In genomic region chr7:97765181-97765962, GRCm38 (mm10) we compare ENCODE assay signal across 9 mouse cellular contexts. TPM values are rescaled to one million over a fixed set of nuclear protein-coding genes. Genes with fewer than 3 reads are reported as not detected.
DNase-seq lines count a peak whose midpoint lies in the region; ATAC-seq and TF ChIP-seq lines count a peak whose summit lies in the region.
"Had no signal": no experiment of that assay in that cellular context is flagged by ENCODE, and none has a peak within 500 bp of the region (broad histone marks: within the 10 kb centered on the region; RNA-seq: fewer than 3 reads in every experiment).

No protein-coding gene starts in this region.

- ATAC-seq in forebrain, embryonic 15.5 days (replicated peaks) = no peak

- 0 out of 2 replicates have a peak overlapping the region, but pooled peaks have one; percentile 1 for H3K27ac ChIP-seq in layer of hippocampus, adult 2 months
- H3K27ac ChIP-seq in forebrain, embryonic 15.5 days (replicated peaks) = no peak overlapping the region

- H3K79me2 ChIP-seq in myocyte (ENCODE audit: control insufficient read depth, insufficient read depth) = no peaks in the 10 kb centered on the region

- no peaks in the 10 kb centered on the region for H3K27me3 ChIP-seq in myocyte (ENCODE audit: control insufficient read depth, insufficient read depth, insufficient read length)
- no peaks in the 10 kb centered on the region for H3K27me3 ChIP-seq in forebrain, embryonic 15.5 days

- H3K4me1 ChIP-seq in forebrain, embryonic 15.5 days = no peaks in the 10 kb centered on the region

- no peak overlapping the region for H3K4me3 ChIP-seq in layer of hippocampus, adult 2 months
- H3K4me3 ChIP-seq in myocyte = no peak overlapping the region
- no peak overlapping the region for H3K4me3 ChIP-seq in forebrain, embryonic 15.5 days

- no peak overlapping the region for H3K9ac ChIP-seq in forebrain, embryonic 15.5 days (replicated peaks)

- H3K36me3 ChIP-seq in myocyte (ENCODE audit: control insufficient read depth, insufficient read depth) = no peaks in the 10 kb centered on the region
- H3K36me3 ChIP-seq in forebrain, embryonic 15.5 days = no peaks in the 10 kb centered on the region

- no peak overlapping the region for H3ac ChIP-seq in myocyte (ENCODE audit: control insufficient read depth, insufficient read length)

- peak overlapping the region; percentile 66 for H3K4me2 ChIP-seq in myocyte (ENCODE audit: low read depth)
- no peak overlapping the region for H3K4me2 ChIP-seq in forebrain, embryonic 15.5 days (replicated peaks)

- WGBS in forebrain, embryonic 15.5 days = 93% methylated on average over 21 of the region's 21 CpGs

- no peak for TF ChIP-seq POLR2A in myocyte (IDR thresholded peaks at IDR 0.05; ENCODE audit: insufficient read length, low read depth)

- no peak for TF ChIP-seq CTCF in layer of hippocampus, adult 2 months (conservative IDR thresholded peaks at IDR 0.05)

- DNase-seq in layer of hippocampus, adult 2 months (ENCODE audit: low spot score in 2 of 2) = peak in 1 of 2 experiments; percentile 49
- DNase-seq in layer of hippocampus, postnatal 10 days (ENCODE audit: low spot score in 2 of 2) = no peak
- peak; percentile 19 for DNase-seq in adipocyte (ENCODE audit: low spot score)
- peak; percentile 72 to 79 for DNase-seq in frontal cortex, postnatal 36 days (ENCODE audit: low spot score in 2 of 2)
- DNase-seq in ovary, postnatal 36 days (ENCODE audit: low spot score) = no peak
- DNase-seq in cerebellum, postnatal 36 days = no peak
- DNase-seq: thymus, adult 2 months had no signal

- no peaks in the 10 kb centered on the region for H3K9me3 ChIP-seq in forebrain, embryonic 15.5 days

TF ChIP-seq in myocyte, 11 proteins besides CTCF, POLR2A, EP300 and RAD21:
- TF ChIP-seq REST (IDR thresholded peaks at IDR 0.05; ENCODE audit: insufficient read depth, insufficient read length) (no peak), TCF12 (IDR thresholded peaks at IDR 0.05; ENCODE audit: insufficient read depth, poor library complexity, severe bottlenecking) (no peak), POLR2AphosphoS2 (IDR thresholded peaks at IDR 0.05; ENCODE audit: insufficient read length, low read depth) (no peak), SRF (IDR thresholded peaks at IDR 0.05; ENCODE audit: control insufficient read depth, insufficient read length, low read depth) (no peak), USF1 (IDR thresholded peaks at IDR 0.05; ENCODE audit: low read depth) (no peak), MAX (IDR thresholded peaks at IDR 0.05; ENCODE audit: low read depth) (no peak), MYOG (IDR thresholded peaks at IDR 0.05; ENCODE audit: control insufficient read depth in 1 of 3, insufficient read depth in 1 of 3, insufficient read length in 2 of 3, low read depth in 2 of 3) (no peak), CEBPB (IDR thresholded peaks at IDR 0.05; ENCODE audit: insufficient read depth, poor library complexity, severe bottlenecking) (no peak), TCF3 (IDR thresholded peaks at IDR 0.05; ENCODE audit: insufficient read length, low read depth) (no peak), E2F4 (IDR thresholded peaks at IDR 0.05; ENCODE audit: insufficient read depth) (no peak), MYOD1 (IDR thresholded peaks at IDR 0.05; ENCODE audit: control insufficient read depth in 1 of 3, insufficient read length in 2 of 3, low read depth in 2 of 3) (no peak)

RNA-seq across cellular contexts. Expression of gene Pak1, which starts 23.0 kb away (rescaled TPM):
- 100 to 1,000 TPM; 209 to 219 TPM for total RNA-seq in layer of hippocampus, adult 2 months (2021)
- total RNA-seq in layer of hippocampus, postnatal 10 days (2021) = 100 to 1,000 TPM; 153 to 175 TPM
- polyA plus RNA-seq in myocyte (2012; fragmentation: generic; extraction: Trizol) = 33.2 TPM
- 132 and 143 TPM in 2 replicates for polyA plus RNA-seq in forebrain, embryonic 15.5 days (2015; fragmentation: Nextera tagmentation; extraction: Ambion mirVana)

RNA-seq across cellular contexts. Expression of gene Aqp11, which starts 27.3 kb away (rescaled TPM):
- total RNA-seq in layer of hippocampus, adult 2 months (2021) = 10 to 100 TPM; 37.7 to 38.9 TPM
- total RNA-seq in layer of hippocampus, postnatal 10 days (2021) = 10 to 100 TPM; 39.7 to 39.9 TPM
- 0.56 TPM for polyA plus RNA-seq in myocyte (2012; fragmentation: generic; extraction: Trizol)
- 7.6 and 9.7 TPM in 2 replicates for polyA plus RNA-seq in forebrain, embryonic 15.5 days (2015; fragmentation: Nextera tagmentation; extraction: Ambion mirVana)

Comparison
In these comparisons a context has a peak if more than half of its experiments do, and no peak if none do; other contexts are left out.
1. DNase-seq: peak in adipocyte (single experiment) and frontal cortex, postnatal 36 days (2 of 2); none in layer of hippocampus, postnatal 10 days (0 of 2), ovary, postnatal 36 days (single experiment) and cerebellum, postnatal 36 days (0 of 2).